Mouse (Mus musculus): ENCODE data around the gene Cnpy4. TPM values are rescaled to one million over a fixed set of nuclear protein-coding genes. Genes with fewer than 3 reads are reported as not detected.

Gene Cnpy4
- total and polyA plus RNA-seq, 2 experiments: 1.3 to 4.9 TPM

DNA sequence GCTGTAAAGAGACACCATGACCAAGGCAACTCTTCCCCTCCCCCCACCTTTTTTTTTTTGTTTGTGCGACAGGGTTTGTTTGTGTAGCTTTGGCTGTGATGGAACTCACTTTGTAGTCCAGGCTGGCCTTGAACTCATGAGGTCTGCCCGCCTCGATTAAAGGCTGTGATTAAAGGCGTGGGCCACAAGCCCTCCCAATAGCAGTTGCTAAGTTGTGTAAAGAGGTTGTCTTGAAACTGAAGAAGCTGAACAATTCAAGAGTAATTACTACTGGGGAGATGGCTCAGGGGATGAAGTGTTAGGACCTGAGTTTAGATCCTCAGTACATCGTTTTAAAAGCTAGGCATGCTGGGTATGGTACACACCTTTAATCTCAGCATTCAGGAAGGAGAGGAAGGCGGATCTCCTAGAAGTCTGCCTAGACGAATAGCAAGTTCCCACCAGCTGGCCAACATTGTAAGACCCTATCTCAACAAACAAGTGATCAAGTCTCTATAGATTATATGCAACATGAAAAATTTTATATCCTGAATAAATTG lies 27.0 kb upstream of the Cnpy4 start:
- Histone ChIP-seq H3K9ac (ENCODE audit: low read depth, low read length) (no peak overlapping the region), H3K27me3 (ENCODE audit: control insufficient read depth, insufficient read depth, low read length) (no peaks in the 10 kb centered on the region), H3K36me3 (ENCODE audit: control insufficient read depth, insufficient read depth, low read length) (peaks cover 14% of the 10 kb centered on the region; the same call in 1 of the 2 replicates), H3K27ac (replicated peaks; ENCODE audit: insufficient read depth, low read depth, low read length) (no peak overlapping the region), H3K4me3 (ENCODE audit: insufficient read depth, low read depth, low read length) (no peak overlapping the region; the same call in 1 of the 2 replicates), H3K79me2 (ENCODE audit: control insufficient read depth, insufficient read depth, low read length) (peaks cover 2% of the 10 kb centered on the region; the same call in 1 of the 2 replicates), H3K4me1 (ENCODE audit: control insufficient read depth, insufficient read depth, low read length) (peaks cover 7% of the 10 kb centered on the region)
- DNase-seq (ENCODE audit: extremely low read depth, low read depth, low spot score): no peak
- no peak for TF ChIP-seq POLR2A (IDR thresholded peaks at IDR 0.05; ENCODE audit: extremely low read depth, insufficient read depth, low read length)
- WGBS: 53% methylated on average over 7 of the region's 7 CpGs

DNA sequence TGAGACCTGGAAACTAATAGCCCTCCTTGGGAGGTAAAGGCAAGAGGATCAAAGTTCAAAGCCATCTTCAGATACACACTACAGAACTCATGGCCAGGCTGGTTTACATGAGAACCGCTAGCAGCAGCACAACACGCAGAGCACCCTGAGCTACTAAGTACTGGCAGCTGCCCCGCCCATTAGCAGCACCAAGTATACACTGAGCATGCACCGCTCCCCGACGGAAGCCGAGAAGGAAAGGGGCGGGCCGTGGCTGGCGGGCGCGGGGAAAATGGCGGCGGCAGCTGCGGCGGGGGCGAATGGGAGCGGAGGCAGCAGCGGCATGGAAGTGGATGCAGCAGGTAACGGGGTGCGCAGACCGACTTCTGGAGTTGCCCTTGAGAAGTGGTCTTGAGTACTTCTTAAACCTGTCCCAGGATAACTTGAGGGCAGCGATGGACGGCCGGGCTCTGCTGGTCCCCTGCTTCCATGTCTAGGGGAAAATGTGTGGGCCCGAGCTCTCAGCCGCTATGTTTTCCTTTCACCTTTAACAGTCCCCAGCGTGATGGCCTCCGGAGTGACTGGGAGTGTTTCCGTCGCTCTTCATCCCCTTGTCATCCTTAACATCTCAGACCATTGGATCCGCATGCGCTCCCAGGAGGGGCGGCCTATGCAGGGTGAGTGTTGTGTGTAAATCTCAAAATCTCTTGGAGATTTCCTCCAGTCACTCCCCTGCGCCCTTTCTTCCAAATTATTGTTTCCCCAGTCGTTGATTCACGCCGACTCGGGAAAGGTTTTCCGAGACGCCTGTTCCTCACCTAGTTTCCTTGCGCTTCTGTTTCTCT lies 26.2 kb upstream of the Cnpy4 start, which contains the start of gene Cops6:
Gene Cops6, plus strand, starts transcription at position 230 of the 824 bp plus-strand sequence.
- DNase-seq (ENCODE audit: extremely low read depth, low read depth, low spot score): peak; percentile 78
- peak within 1 kb of the TSS; percentile 28 for H3K27ac ChIP-seq (replicated peaks; ENCODE audit: insufficient read depth, low read depth, low read length)
- H3K79me2 ChIP-seq (ENCODE audit: control insufficient read depth, insufficient read depth, low read length): peaks cover 2% of the 10 kb centered on the region; the same call in 1 of the 2 replicates
- H3K9ac ChIP-seq (ENCODE audit: low read depth, low read length): peak within 1 kb of the TSS; percentile 90
- peaks cover 17% of the 10 kb centered on the region; the same call in 1 of the 2 replicates for H3K36me3 ChIP-seq (ENCODE audit: control insufficient read depth, insufficient read depth, low read length)
- TF ChIP-seq CTCF (IDR thresholded peaks at IDR 0.05; ENCODE audit: low read depth, low read length) (no peak), POLR2A (IDR thresholded peaks at IDR 0.05; ENCODE audit: extremely low read depth, insufficient read depth, low read length) (peak; percentile 52; the same call in 1 of the 2 replicates)
- peaks cover 7% of the 10 kb centered on the region for H3K4me1 ChIP-seq (ENCODE audit: control insufficient read depth, insufficient read depth, low read length)
- H3K4me3 ChIP-seq (ENCODE audit: insufficient read depth, low read depth, low read length): peak within 1 kb of the TSS; percentile 95
- no peaks in the 10 kb centered on the region for H3K27me3 ChIP-seq (ENCODE audit: control insufficient read depth, insufficient read depth, low read length)
- WGBS: under 1% methylated on average over 42 of the region's 42 CpGs

DNA sequence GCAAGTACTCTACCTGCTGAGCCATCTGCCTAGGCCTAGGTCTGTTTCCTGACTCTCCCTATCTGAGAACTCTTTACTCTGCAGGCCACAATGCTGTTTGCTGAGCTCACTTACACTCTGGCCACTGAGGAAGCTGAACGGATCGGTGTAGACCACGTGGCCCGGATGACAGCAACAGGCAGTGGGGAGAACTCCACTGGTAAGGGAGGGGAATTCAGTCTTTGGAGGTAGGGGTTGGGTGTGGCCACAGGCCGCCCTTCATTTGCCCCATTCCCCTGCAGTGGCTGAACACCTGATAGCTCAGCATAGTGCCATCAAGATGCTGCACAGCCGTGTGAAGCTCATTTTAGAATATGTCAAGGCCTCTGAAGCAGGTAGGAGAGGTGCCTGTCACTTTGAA lies 24.2 kb upstream of the Cnpy4 start:
- DNase-seq (ENCODE audit: extremely low read depth, low read depth, low spot score): no peak
- no peak overlapping the region for H3K4me3 ChIP-seq (ENCODE audit: insufficient read depth, low read depth, low read length)
- peaks cover 2% of the 10 kb centered on the region; the same call in 1 of the 2 replicates for H3K79me2 ChIP-seq (ENCODE audit: control insufficient read depth, insufficient read depth, low read length)
- WGBS: 74% methylated on average over 6 of the region's 6 CpGs
- H3K9ac ChIP-seq (ENCODE audit: low read depth, low read length): no peak overlapping the region
- H3K36me3 ChIP-seq (ENCODE audit: control insufficient read depth, insufficient read depth, low read length): peaks cover 26% of the 10 kb centered on the region; the same call in 1 of the 2 replicates
- H3K27me3 ChIP-seq (ENCODE audit: control insufficient read depth, insufficient read depth, low read length): no peaks in the 10 kb centered on the region
- TF ChIP-seq POLR2A (IDR thresholded peaks at IDR 0.05; ENCODE audit: extremely low read depth, insufficient read depth, low read length): no peak
- H3K4me1 ChIP-seq (ENCODE audit: control insufficient read depth, insufficient read depth, low read length): peaks cover 7% of the 10 kb centered on the region
- no peak overlapping the region for H3K27ac ChIP-seq (replicated peaks; ENCODE audit: insufficient read depth, low read depth, low read length)

GRCm38 (mm10) chr5:138163610-138164009 lies 23.7 kb upstream of the Cnpy4 start:
- Histone ChIP-seq H3K79me2 (ENCODE audit: control insufficient read depth, insufficient read depth, low read length) (peaks cover 2% of the 10 kb centered on the region; the same call in 1 of the 2 replicates), H3K4me1 (ENCODE audit: control insufficient read depth, insufficient read depth, low read length) (peaks cover 7% of the 10 kb centered on the region), H3K36me3 (ENCODE audit: control insufficient read depth, insufficient read depth, low read length) (peaks cover 26% of the 10 kb centered on the region; the same call in 1 of the 2 replicates), H3K4me3 (ENCODE audit: insufficient read depth, low read depth, low read length) (no peak overlapping the region), H3K27ac (replicated peaks; ENCODE audit: insufficient read depth, low read depth, low read length) (no peak overlapping the region), H3K27me3 (ENCODE audit: control insufficient read depth, insufficient read depth, low read length) (no peaks in the 10 kb centered on the region), H3K9ac (ENCODE audit: low read depth, low read length) (no peak overlapping the region)
- WGBS: 82% methylated on average over 10 of the region's 10 CpGs
- DNase-seq (ENCODE audit: extremely low read depth, low read depth, low spot score): no peak
- no peak for TF ChIP-seq CTCF (IDR thresholded peaks at IDR 0.05; ENCODE audit: low read depth, low read length)
- no peak for TF ChIP-seq POLR2A (IDR thresholded peaks at IDR 0.05; ENCODE audit: extremely low read depth, insufficient read depth, low read length)

GRCm38 (mm10) chr5:138165594-138165993 lies 21.7 kb upstream of the Cnpy4 start:
- H3K9ac ChIP-seq (ENCODE audit: low read depth, low read length): no peak overlapping the region
- peaks cover 26% of the 10 kb centered on the region; the same call in 1 of the 2 replicates for H3K36me3 ChIP-seq (ENCODE audit: control insufficient read depth, insufficient read depth, low read length)
- no peak overlapping the region for H3K4me3 ChIP-seq (ENCODE audit: insufficient read depth, low read depth, low read length)
- 84% methylated on average over 8 of the region's 8 CpGs for WGBS
- H3K79me2 ChIP-seq (ENCODE audit: control insufficient read depth, insufficient read depth, low read length): peaks cover 2% of the 10 kb centered on the region; the same call in 1 of the 2 replicates
- DNase-seq (ENCODE audit: extremely low read depth, low read depth, low spot score): no peak
- peaks cover 7% of the 10 kb centered on the region for H3K4me1 ChIP-seq (ENCODE audit: control insufficient read depth, insufficient read depth, low read length)
- H3K27me3 ChIP-seq (ENCODE audit: control insufficient read depth, insufficient read depth, low read length): no peaks in the 10 kb centered on the region
- no peak overlapping the region for H3K27ac ChIP-seq (replicated peaks; ENCODE audit: insufficient read depth, low read depth, low read length)
- TF ChIP-seq POLR2A (IDR thresholded peaks at IDR 0.05; ENCODE audit: extremely low read depth, insufficient read depth, low read length) (no peak), CTCF (IDR thresholded peaks at IDR 0.05; ENCODE audit: low read depth, low read length) (no peak)
